Mouse (Mus musculus) liver, embryonic 14.5 days (tissue): ENCODE measurements around the gene Olfr1143. TPM values are rescaled to one million over a fixed set of nuclear protein-coding genes. Genes with fewer than 3 reads are reported as not detected.

Source experiments
- ATAC-seq: fragments of 200-750 bp; cut with Nextera tagmentation; 2 replicates; pipeline ENCODE4 v1.8.0; 2017; ENCODE audit warnings: moderate number of reproducible peaks, mild to moderate bottlenecking, moderate library complexity; ENCODE audit not compliant: insufficient read depth
- DNase-seq, 3 experiments: peaks; one replicate each; pipeline ENCODE4 v3.0.0-alpha.2; 2012 to 2013; ENCODE audit warnings: low read depth in 3 of 3, low spot score in 3 of 3
- H3K27ac ChIP-seq: fragments of 300-500 bp; sonication (generic); 2 replicates; pipeline ENCODE4 v1.5.1; 2014; ENCODE audit warnings: moderate library complexity, mild to moderate bottlenecking, control low read depth, inconsistent platforms
- H3K27me3 ChIP-seq: fragments of 300-500 bp; sonication (generic); 2 replicates; pipeline ENCODE4 v1.6.1; 2014; ENCODE audit warnings: mild to moderate bottlenecking, low read length, moderate library complexity; ENCODE audit not compliant: control insufficient read depth, insufficient read depth
- H3K36me3 ChIP-seq: fragments of 300-500 bp; sonication (generic); replicated peaks from 2 replicates; pipeline ENCODE4 v1.6.1; 2014; ENCODE audit warnings: low read depth; ENCODE audit not compliant: control insufficient read depth, insufficient read depth
- H3K4me1 ChIP-seq, 2 experiments: fragments of 200-500 bp in 1 of 2; fragments of 300-500 bp in 1 of 2; sonication (generic) in 1 of 2; replicated peaks; 2 replicates each; pipeline ENCODE4 v1.6.1; 2012 to 2014; ENCODE audit warnings: antibody characterized with exemption in 1 of 2, inconsistent platforms in 1 of 2, low read length in 1 of 2; ENCODE audit not compliant: control insufficient read depth in 2 of 2, insufficient read depth in 2 of 2
- H3K4me2 ChIP-seq: fragments of 300-500 bp; sonication (generic); 2 replicates; pipeline ENCODE4 v1.6.1; 2014; ENCODE audit warnings: low read depth, mild to moderate bottlenecking, control low read depth, moderate library complexity
- H3K4me3 ChIP-seq, 2 experiments: fragments of 200-500 bp in 1 of 2; fragments of 300-500 bp in 1 of 2; sonication (generic) in 1 of 2; 2 replicates each; pipeline ENCODE4 v1.5.1; 2012 to 2014; ENCODE audit warnings: low read depth in 2 of 2, low read length in 2 of 2, mild to moderate bottlenecking in 2 of 2, control low read depth in 1 of 2, inconsistent platforms in 1 of 2, moderate library complexity in 1 of 2; ENCODE audit not compliant: insufficient read depth in 1 of 2
- H3K9ac ChIP-seq: fragments of 300-500 bp; sonication (generic); replicated peaks from 2 replicates; pipeline ENCODE4 v1.6.1; 2014; ENCODE audit warnings: mild to moderate bottlenecking, control low read depth, moderate library complexity
- H3K9me3 ChIP-seq: fragments of 300-500 bp; sonication (generic); 2 replicates; pipeline ENCODE4 v1.6.1; 2016; ENCODE audit warnings: low read length, mixed read lengths; ENCODE audit not compliant: control insufficient read depth
- CTCF ChIP-seq: IDR thresholded peaks from 2 replicates; pipeline ENCODE4 v1.5.1; 2016; ENCODE audit warnings: antibody characterized with exemption, low read depth, control low read depth
- EP300 ChIP-seq: IDR thresholded peaks from 2 replicates; pipeline ENCODE4 v1.6.1; 2016; ENCODE audit warnings: antibody characterized with exemption, low read depth
- WGBS: fragments of 180-500 bp; shearing (Covaris S2); extraction: QIAGEN DNeasy Blood & Tissue Kit; methylation state at CpG from one replicate; pipeline ENCODE4 v1.1.7; 2014; ENCODE audit not compliant: insufficient replicate concordance; 5-methylcytosine and 5-hydroxymethylcytosine counted together
- polyA plus RNA-seq, 2 experiments: library from polyadenylated mRNA; depleted of rRNA in 1 of 2; stranded (reverse) in 1 of 2; unstranded in 1 of 2; fragments of >200 nt; fragmentation: Nextera tagmentation in 1 of 2; extraction: Ambion mirVana in 1 of 2; gene quantifications; 2 replicates each; pipeline versions ENCODE4 v1.2.1 to v1.2.3; 2012 to 2014

Olfr1143 gene
- polyA plus RNA-seq (2012; rRNA removed) = not detected in 2 replicates
- polyA plus RNA-seq (2014; fragmentation: Nextera tagmentation; extraction: Ambion mirVana) = not detected in 2 replicates

GRCm38 (mm10) chr2:87800292-87800691 lies at the start of gene Olfr1143:
Olfr1143 (plus strand) TSS chr2:87800592.
- H3K27me3 ChIP-seq = no peaks in the 10 kb centered on the region
- H3K4me3 ChIP-seq = no peak within 1 kb of the TSS
- no peaks in the 10 kb centered on the region for H3K36me3 ChIP-seq

GRCm38 (mm10) chr2:87753891-87754290 lies 46.5 kb upstream of the Olfr1143 start, which contains the start of gene Olfr1141:
Olfr1141 (minus strand) TSS chr2:87753991.
- no peak within 1 kb of the TSS for H3K4me2 ChIP-seq
- no peaks in the 10 kb centered on the region for H3K27me3 ChIP-seq
- DNase-seq (no peak), ATAC-seq (no peak)
- no peaks in the 10 kb centered on the region for H3K36me3 ChIP-seq
- H3K9ac ChIP-seq = no peak within 1 kb of the TSS
- H3K4me3 ChIP-seq = no peak within 1 kb of the TSS
- no peaks in the 10 kb centered on the region for H3K9me3 ChIP-seq
- WGBS = 43% methylated on average over 1 of the region's 1 CpGs
- H3K4me1 ChIP-seq = no peaks in the 10 kb centered on the region
- TF ChIP-seq EP300 = no peak
- TF ChIP-seq CTCF = no peak
- no peak within 1 kb of the TSS for H3K27ac ChIP-seq

More at GRCm38 (mm10) chr2:87800292-87800691, at the start of gene Olfr1143:
- H3K4me2 ChIP-seq = no peak within 1 kb of the TSS
- ATAC-seq (no peak), DNase-seq (no peak)
- no peak within 1 kb of the TSS for H3K27ac ChIP-seq
- TF ChIP-seq CTCF (no peak), EP300 (no peak)
- H3K9me3 ChIP-seq = no peaks in the 10 kb centered on the region
- no peaks in the 10 kb centered on the region for H3K4me1 ChIP-seq
- H3K9ac ChIP-seq = no peak within 1 kb of the TSS

- no peak for ATAC-seq
- WGBS = 22% methylated on average over 1 of the region's 1 CpGs
- DNase-seq = no peak
Observed at GRCm38 (mm10) chr2:87776143-87776542, 24.2 kb upstream of the Olfr1143 start.

GRCm38 (mm10) chr2:87779183-87779582 lies 21.2 kb upstream of the Olfr1143 start, which contains the start of gene Olfr152:
Olfr152 (plus strand) TSS chr2:87779483.
- no peaks in the 10 kb centered on the region for H3K36me3 ChIP-seq
- H3K9ac ChIP-seq = no peak within 1 kb of the TSS
- 62% methylated on average over 4 of the region's 4 CpGs for WGBS
- no peak within 1 kb of the TSS for H3K4me2 ChIP-seq
- H3K4me1 ChIP-seq = no peaks in the 10 kb centered on the region
- H3K27ac ChIP-seq = no peak within 1 kb of the TSS
- no peak for DNase-seq
- no peaks in the 10 kb centered on the region for H3K27me3 ChIP-seq
- no peaks in the 10 kb centered on the region for H3K9me3 ChIP-seq
- TF ChIP-seq CTCF (no peak), EP300 (no peak)
- H3K4me3 ChIP-seq = no peak within 1 kb of the TSS
- ATAC-seq = no peak

More at GRCm38 (mm10) chr2:87776143-87776542, 24.2 kb upstream of the Olfr1143 start:
- Histone ChIP-seq H3K9ac (no peak overlapping the region), H3K36me3 (no peaks in the 10 kb centered on the region), H3K27ac (no peak overlapping the region), H3K9me3 (no peaks in the 10 kb centered on the region), H3K4me3 (no peak overlapping the region), H3K4me1 (no peaks in the 10 kb centered on the region), H3K4me2 (no peak overlapping the region), H3K27me3 (no peaks in the 10 kb centered on the region)
- no peak for TF ChIP-seq CTCF
- no peak for TF ChIP-seq EP300

GRCm38 (mm10) chr2:87809522-87809921 lies 9.1 kb downstream of the Olfr1143 start, which contains the start of gene Olfr1145:
Olfr1145 (plus strand) TSS chr2:87809822.
- Histone ChIP-seq H3K36me3 (no peaks in the 10 kb centered on the region), H3K9ac (no peak within 1 kb of the TSS), H3K4me1 (no peaks in the 10 kb centered on the region), H3K4me2 (no peak within 1 kb of the TSS), H3K27me3 (no peaks in the 10 kb centered on the region), H3K9me3 (no peaks in the 10 kb centered on the region), H3K27ac (no peak within 1 kb of the TSS), H3K4me3 (no peak within 1 kb of the TSS)
- 55% methylated on average over 1 of the region's 1 CpGs for WGBS
- DNase-seq (no peak), ATAC-seq (no peak)
- TF ChIP-seq EP300 (no peak), CTCF (no peak)
